8 mouse cellular contexts compared by ENCODE assay signal in genomic region chr14:52279747-52280120, GRCm38 (mm10). TPM values are rescaled to one million over a fixed set of nuclear protein-coding genes. Genes with fewer than 3 reads are reported as not detected.
DNase-seq lines count a peak whose midpoint lies in the region; ATAC-seq lines count a peak whose summit lies in the region.

No protein-coding gene starts in this region.

- H3K36me3 ChIP-seq in kidney, embryonic 14.5 days (ENCODE audit: control insufficient read depth, insufficient read depth, low read length): peaks cover 5% of the 10 kb centered on the region; the same call in 1 of the 2 replicates
- H3K36me3 ChIP-seq in hindbrain, embryonic 15.5 days: peaks cover 12% of the 10 kb centered on the region
- H3K36me3 ChIP-seq in midbrain, embryonic 15.5 days (replicated peaks): peaks cover 6% of the 10 kb centered on the region; the same call in 1 of the 2 replicates

- DNase-seq in kidney, adult 9 months: no peak
- DNase-seq in brain, adult 2 months (ENCODE audit: low read depth, low spot score): peak; percentile 40
- no peak for DNase-seq in embryo, embryonic 11 days
- no peak for DNase-seq in ovary, postnatal 36 days (ENCODE audit: low spot score)

- peaks cover 5% of the 10 kb centered on the region for H3K4me1 ChIP-seq in kidney, embryonic 14.5 days (ENCODE audit: control insufficient read depth, insufficient read depth, low read length)
- peaks cover 23% of the 10 kb centered on the region for H3K4me1 ChIP-seq in hindbrain, embryonic 15.5 days (replicated peaks)
- H3K4me1 ChIP-seq in midbrain, embryonic 15.5 days: peaks cover 17% of the 10 kb centered on the region

- peak overlapping the region; percentile 61 for H3K4me2 ChIP-seq in kidney, embryonic 14.5 days (replicated peaks; ENCODE audit: low read depth, low read length)
- H3K4me2 ChIP-seq in hindbrain, embryonic 15.5 days: peak overlapping the region; percentile 63
- peak overlapping the region; percentile 62 for H3K4me2 ChIP-seq in midbrain, embryonic 15.5 days

- WGBS in kidney, embryonic 14.5 days: under 1% methylated on average over 21 of the region's 21 CpGs
- WGBS in hindbrain, embryonic 15.5 days: 1% methylated on average over 19 of the region's 21 CpGs
- under 1% methylated on average over 21 of the region's 21 CpGs for WGBS in midbrain, embryonic 15.5 days

- ATAC-seq in kidney, embryonic 14.5 days (ENCODE audit: low FRiP score, low TSS enrichment): peak; percentile 36
- ATAC-seq in hindbrain, embryonic 15.5 days (ENCODE audit: low FRiP score, low read depth): no peak; the same call in 1 of the 2 replicates
- peak; percentile 54 for ATAC-seq in midbrain, embryonic 15.5 days (replicated peaks)
- ATAC-seq in inflammation-experienced regulatory T-cells, adult 6 months: no peak

- peak overlapping the region; percentile 88 for H3K27ac ChIP-seq in kidney, embryonic 14.5 days (ENCODE audit: low read depth, low read length)
- H3K27ac ChIP-seq in hindbrain, embryonic 15.5 days (replicated peaks): peak overlapping the region; percentile 88
- peak overlapping the region; percentile 88 for H3K27ac ChIP-seq in midbrain, embryonic 15.5 days

- no peaks in the 10 kb centered on the region for H3K27me3 ChIP-seq in kidney, embryonic 14.5 days (ENCODE audit: control insufficient read depth, insufficient read depth, low read length)
- H3K27me3 ChIP-seq in hindbrain, embryonic 15.5 days: no peaks in the 10 kb centered on the region
- no peaks in the 10 kb centered on the region for H3K27me3 ChIP-seq in midbrain, embryonic 15.5 days (replicated peaks)

- H3K9me3 ChIP-seq in kidney, embryonic 14.5 days (ENCODE audit: control insufficient read depth, low read length): no peaks in the 10 kb centered on the region
- no peaks in the 10 kb centered on the region for H3K9me3 ChIP-seq in hindbrain, embryonic 15.5 days
- H3K9me3 ChIP-seq in midbrain, embryonic 15.5 days: no peaks in the 10 kb centered on the region

- H3K4me3 ChIP-seq in kidney, embryonic 14.5 days (ENCODE audit: low read length): peak overlapping the region; percentile 92
- H3K4me3 ChIP-seq in hindbrain, embryonic 15.5 days: peak overlapping the region; percentile 80
- peak overlapping the region; percentile 72 for H3K4me3 ChIP-seq in midbrain, embryonic 15.5 days

- H3K9ac ChIP-seq in kidney, embryonic 14.5 days (ENCODE audit: low read depth, low read length): peak overlapping the region; percentile 82
- H3K9ac ChIP-seq in hindbrain, embryonic 15.5 days: peak overlapping the region; percentile 82
- peak overlapping the region; percentile 70 for H3K9ac ChIP-seq in midbrain, embryonic 15.5 days

RNA-seq across cellular contexts. Expression of gene Rab2b, which starts 0.4 kb away (rescaled TPM):
- 20.6 and 22.6 TPM in 2 replicates for polyA plus RNA-seq in kidney, embryonic 14.5 days (2014; fragmentation: Nextera tagmentation; extraction: Ambion mirVana)
- polyA plus RNA-seq in hindbrain, embryonic 15.5 days (2015; fragmentation: Nextera tagmentation; extraction: Ambion mirVana): 54.5 and 59.0 TPM in 2 replicates
- 64.0 and 67.6 TPM in 2 replicates for polyA plus RNA-seq in midbrain, embryonic 15.5 days (2015; fragmentation: Nextera tagmentation; extraction: Ambion mirVana)
- 10 to 100 TPM; 17.2 to 25.9 (median 23.6) TPM for polyA plus RNA-seq in inflammation-experienced regulatory T-cells, adult 6 months (2017; shearing (Covaris generic))

RNA-seq across cellular contexts. Expression of gene Tox4, which starts 0.8 kb away (rescaled TPM):
- polyA plus RNA-seq in kidney, embryonic 14.5 days (2014; fragmentation: Nextera tagmentation; extraction: Ambion mirVana): 34.9 and 54.7 TPM in 2 replicates
- 52.2 and 54.0 TPM in 2 replicates for polyA plus RNA-seq in hindbrain, embryonic 15.5 days (2015; fragmentation: Nextera tagmentation; extraction: Ambion mirVana)
- polyA plus RNA-seq in midbrain, embryonic 15.5 days (2015; fragmentation: Nextera tagmentation; extraction: Ambion mirVana): 56.0 and 61.0 TPM in 2 replicates
- polyA plus RNA-seq in inflammation-experienced regulatory T-cells, adult 6 months (2017; shearing (Covaris generic)): 10 to 100 TPM; 72.4 to 95.3 (median 75.9) TPM

RNA-seq across cellular contexts. Expression of gene Chd8, which starts 22.2 kb away (rescaled TPM):
- polyA plus RNA-seq in kidney, embryonic 14.5 days (2014; fragmentation: Nextera tagmentation; extraction: Ambion mirVana): 48.6 and 57.1 TPM in 2 replicates
- polyA plus RNA-seq in hindbrain, embryonic 15.5 days (2015; fragmentation: Nextera tagmentation; extraction: Ambion mirVana): 36.4 and 38.7 TPM in 2 replicates
- 37.8 and 43.9 TPM in 2 replicates for polyA plus RNA-seq in midbrain, embryonic 15.5 days (2015; fragmentation: Nextera tagmentation; extraction: Ambion mirVana)
- polyA plus RNA-seq in inflammation-experienced regulatory T-cells, adult 6 months (2017; shearing (Covaris generic)): 10 to 100 TPM; 61.5 to 84.9 (median 76.6) TPM

RNA-seq across cellular contexts. Expression of gene Mettl3, which starts 25.2 kb away (rescaled TPM):
- 40.3 and 53.7 TPM in 2 replicates for polyA plus RNA-seq in kidney, embryonic 14.5 days (2014; fragmentation: Nextera tagmentation; extraction: Ambion mirVana)
- polyA plus RNA-seq in hindbrain, embryonic 15.5 days (2015; fragmentation: Nextera tagmentation; extraction: Ambion mirVana): 46.0 and 49.5 TPM in 2 replicates
- polyA plus RNA-seq in midbrain, embryonic 15.5 days (2015; fragmentation: Nextera tagmentation; extraction: Ambion mirVana): 50.2 and 54.7 TPM in 2 replicates
- 10 to 100 TPM; 37.5 to 63.7 (median 40.4) TPM for polyA plus RNA-seq in inflammation-experienced regulatory T-cells, adult 6 months (2017; shearing (Covaris generic))

RNA-seq across cellular contexts. Expression of gene Sall2, which starts 48.8 kb away (rescaled TPM):
- 20.4 and 46.2 TPM in 2 replicates for polyA plus RNA-seq in kidney, embryonic 14.5 days (2014; fragmentation: Nextera tagmentation; extraction: Ambion mirVana)
- 41.6 and 45.9 TPM in 2 replicates for polyA plus RNA-seq in hindbrain, embryonic 15.5 days (2015; fragmentation: Nextera tagmentation; extraction: Ambion mirVana)
- 48.8 and 49.7 TPM in 2 replicates for polyA plus RNA-seq in midbrain, embryonic 15.5 days (2015; fragmentation: Nextera tagmentation; extraction: Ambion mirVana)
- polyA plus RNA-seq in inflammation-experienced regulatory T-cells, adult 6 months (2017; shearing (Covaris generic)): 1 to 10 TPM; 1.5 to 4.4 (median 3.9) TPM

Comparison
In these comparisons a context has a peak if more than half of its experiments do, and no peak if none do; other contexts are left out.
1. ATAC-seq: peak in kidney, embryonic 14.5 days (single experiment) and midbrain, embryonic 15.5 days (single experiment); none in hindbrain, embryonic 15.5 days (single experiment) and inflammation-experienced regulatory T-cells, adult 6 months (single experiment).
2. Peak in every context shown above with its lines, with median percentiles within 50 percentile points of each other: H3K27ac ChIP-seq, H3K4me2 ChIP-seq, H3K4me3 ChIP-seq and H3K9ac ChIP-seq.